Mouse (Mus musculus): Measurements from ENCODE around the gene Olfr328.

DNA sequence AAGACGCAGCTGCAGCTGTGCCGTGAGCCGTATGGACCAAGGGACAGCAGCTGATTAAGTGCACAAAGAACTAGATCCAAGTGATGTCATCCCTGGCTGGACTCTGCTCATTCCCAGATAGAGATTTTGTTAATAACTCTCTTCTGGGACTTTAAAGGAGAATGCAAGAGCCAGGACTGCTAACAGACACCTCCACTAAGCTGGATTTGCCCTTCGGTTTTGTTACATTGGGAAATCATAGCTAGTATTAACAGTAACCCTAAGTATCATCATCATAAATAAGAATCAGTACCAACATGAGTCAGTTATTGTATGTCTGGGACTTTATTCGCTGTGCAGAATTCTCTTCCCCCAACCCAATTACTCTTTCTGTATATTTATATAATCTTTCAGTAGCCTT, 9.1 kb downstream of the Olfr328 start, which contains the start of gene Olfr329-ps:
- no peak for TF ChIP-seq CTCF (IDR thresholded peaks at IDR 0.05; ENCODE audit: low read depth, low read length)
- no peak for TF ChIP-seq POLR2AphosphoS5 (IDR thresholded peaks at IDR 0.05; ENCODE audit: insufficient replicate concordance, low read depth, low read length)
- TF ChIP-seq TAL1 (conservative IDR thresholded peaks at IDR 0.05; ENCODE audit: low read depth, low read length) = no peak
- TF ChIP-seq GATA1 (IDR thresholded peaks at IDR 0.05; ENCODE audit: borderline replicate concordance, low read length) = no peak

Measured in G1E (cell line).